ENCODE assay signal across 19 mouse cellular contexts in genomic region chr11:90585754-90586153, GRCm38 (mm10).
"Had no signal": no experiment of that assay in that cellular context is flagged by ENCODE, and none has a peak within 500 bp of the region (broad histone marks: within the 10 kb centered on the region; RNA-seq: fewer than 3 reads in every experiment).

No protein-coding gene starts in this region.

- H3K4me2 ChIP-seq: liver, embryonic 11.5 days; midbrain, embryonic 11.5 days; neural tube, embryonic 12.5 days; neural tube, embryonic 15.5 days had no signal

- H3K4me3 ChIP-seq: left cerebral cortex, adult 2 months; neural tube, embryonic 12.5 days; neural tube, embryonic 15.5 days had no signal

- H3K27ac ChIP-seq: kidney, postnatal 0 days; left cerebral cortex, adult 2 months; liver, embryonic 14.5 days; macrophage; neural tube, embryonic 12.5 days; neural tube, embryonic 15.5 days; stomach, postnatal 0 days had no signal

- H3K27me3 ChIP-seq: neural tube, embryonic 12.5 days; neural tube, embryonic 15.5 days had no signal

- H3K9ac ChIP-seq: liver, embryonic 14.5 days; liver, postnatal 0 days; neural tube, embryonic 12.5 days; neural tube, embryonic 15.5 days had no signal

- ATAC-seq: intestine, postnatal 0 days; liver, postnatal 0 days had no signal

- DNase-seq: kidney, postnatal 25 days; layer of hippocampus, postnatal 36 days; liver, postnatal 0 days; right cerebral cortex, adult 18-20 months; right cerebral cortex, postnatal 14 days; right cerebral cortex, postnatal 4 days; thymus, adult 2 months; thymus, postnatal 14 days; thymus, postnatal 4 days had no signal

- H3K9me3 ChIP-seq: neural tube, embryonic 12.5 days; neural tube, embryonic 15.5 days had no signal

- H3K4me1 ChIP-seq: neural tube, embryonic 12.5 days; neural tube, embryonic 15.5 days had no signal
